ENCODE assay signal across 29 mouse cellular contexts in genomic region chr8:90151477-90151876, GRCm38 (mm10).
DNase-seq lines count a peak whose midpoint lies in the region; ATAC-seq lines count a peak whose summit lies in the region.
"Had no signal": no experiment of that assay in that cellular context is flagged by ENCODE, and none has a peak within 500 bp of the region (broad histone marks: within the 10 kb centered on the region; RNA-seq: fewer than 3 reads in every experiment).

No protein-coding gene starts in this region.

- H3K27me3 ChIP-seq in heart, embryonic 11.5 days (ENCODE audit: control insufficient read depth, insufficient read depth, low read length), result no peaks in the 10 kb centered on the region
- H3K27me3 ChIP-seq in forebrain, embryonic 16.5 days (replicated peaks; ENCODE audit: control insufficient read depth, insufficient read depth, low read length), result no peaks in the 10 kb centered on the region; the same call in 1 of the 2 replicates
- H3K27me3 ChIP-seq: CH12.LX; embryonic facial prominence, embryonic 15.5 days; heart, embryonic 15.5 days; hindbrain, embryonic 13.5 days; liver, embryonic 12.5 days; midbrain, embryonic 13.5 days; stomach, embryonic 15.5 days had no signal

- DNase-seq in heart, adult 11 months, result peak; percentile 56
- peak; percentile 46 for DNase-seq in cerebellum, adult 8-10 months
- peak; percentile 74 to 79 for DNase-seq in cerebellum, postnatal 25 days
- no peak for DNase-seq in thymus, adult 18-20 months
- no peak for DNase-seq in frontal cortex, postnatal 10 days (ENCODE audit: low spot score in 2 of 2)
- DNase-seq: adrenal gland, postnatal 10 days; heart, postnatal 36 days; kidney, adult 9 months; kidney, postnatal 25 days; liver, postnatal 0 days; right cerebral cortex, postnatal 25 days; thymus, postnatal 14 days had no signal

- no peak overlapping the region for H3K4me2 ChIP-seq in heart, embryonic 11.5 days
- H3K4me2 ChIP-seq in forebrain, embryonic 16.5 days (ENCODE audit: low read length), result no peak overlapping the region
- H3K4me2 ChIP-seq: embryonic facial prominence, embryonic 15.5 days; heart, embryonic 15.5 days; hindbrain, embryonic 13.5 days; liver, embryonic 12.5 days; midbrain, embryonic 13.5 days; stomach, embryonic 15.5 days had no signal

- no peaks in the 10 kb centered on the region for H3K4me1 ChIP-seq in heart, embryonic 11.5 days (ENCODE audit: control insufficient read depth, insufficient read depth, low read length)
- H3K4me1 ChIP-seq in forebrain, embryonic 16.5 days (replicated peaks; ENCODE audit: control insufficient read depth, insufficient read depth, low read length), result no peaks in the 10 kb centered on the region; the same call in 1 of the 2 replicates
- H3K4me1 ChIP-seq: embryonic facial prominence, embryonic 15.5 days; heart, embryonic 15.5 days; liver, embryonic 12.5 days; stomach, embryonic 15.5 days had no signal

- no peak for ATAC-seq in heart, embryonic 11.5 days (replicated peaks; ENCODE audit: insufficient number of reproducible peaks, low FRiP score, low TSS enrichment)
- peak; percentile 72 for ATAC-seq in cerebellum, adult (ENCODE audit: insufficient number of reproducible peaks, low FRiP score, low TSS enrichment)
- ATAC-seq in forebrain, embryonic 16.5 days, result no peak
- ATAC-seq: activated CD4-positive, CD25-positive, alpha-beta regulatory T cell, adult 4 months; forebrain, embryonic 14.5 days; intestine, postnatal 0 days; liver, embryonic 12.5 days; liver, postnatal 0 days; midbrain, embryonic 13.5 days had no signal

- H3K9ac ChIP-seq in heart, embryonic 11.5 days (ENCODE audit: low read depth, low read length), result no peak overlapping the region
- H3K9ac ChIP-seq in forebrain, embryonic 16.5 days (replicated peaks; ENCODE audit: low read depth, low read length), result no peak overlapping the region
- H3K9ac ChIP-seq: embryonic facial prominence, embryonic 15.5 days; heart, embryonic 15.5 days; hindbrain, embryonic 13.5 days; liver, embryonic 12.5 days; liver, postnatal 0 days; midbrain, embryonic 13.5 days; stomach, embryonic 15.5 days had no signal

- no peak overlapping the region for H3K27ac ChIP-seq in heart, embryonic 11.5 days (ENCODE audit: low read depth, low read length)
- H3K27ac ChIP-seq in forebrain, embryonic 16.5 days (ENCODE audit: low read length), result no peak overlapping the region
- H3K27ac ChIP-seq: embryonic facial prominence, embryonic 10.5 days; embryonic facial prominence, embryonic 15.5 days; heart, embryonic 15.5 days; hindbrain, embryonic 13.5 days; layer of hippocampus, adult 2 months; left cerebral cortex, adult 2 months; liver, embryonic 12.5 days; macrophage; midbrain, embryonic 13.5 days; stomach, embryonic 15.5 days had no signal

- WGBS in heart, embryonic 11.5 days (ENCODE audit: insufficient replicate concordance), result 84% methylated on average over 5 of the region's 5 CpGs
- 70% methylated on average over 5 of the region's 5 CpGs for WGBS in forebrain, embryonic 16.5 days

- H3K36me3 ChIP-seq in heart, embryonic 11.5 days (ENCODE audit: control insufficient read depth, insufficient read depth, low read length), result no peaks in the 10 kb centered on the region
- no peaks in the 10 kb centered on the region for H3K36me3 ChIP-seq in forebrain, embryonic 16.5 days (ENCODE audit: control insufficient read depth, insufficient read depth)
- H3K36me3 ChIP-seq: embryonic facial prominence, embryonic 10.5 days; embryonic facial prominence, embryonic 15.5 days; heart, embryonic 15.5 days; hindbrain, embryonic 13.5 days; liver, embryonic 12.5 days; midbrain, embryonic 13.5 days; stomach, embryonic 15.5 days had no signal

- H3K9me3 ChIP-seq in heart, embryonic 11.5 days (replicated peaks; ENCODE audit: control insufficient read depth, low read length), result no peaks in the 10 kb centered on the region
- H3K9me3 ChIP-seq in forebrain, embryonic 16.5 days (ENCODE audit: control insufficient read depth, low read length), result no peaks in the 10 kb centered on the region
- H3K9me3 ChIP-seq: embryonic facial prominence, embryonic 10.5 days; embryonic facial prominence, embryonic 15.5 days; heart, embryonic 15.5 days; hindbrain, embryonic 13.5 days; liver, embryonic 12.5 days; midbrain, embryonic 13.5 days; stomach, embryonic 15.5 days had no signal

- H3K4me3 ChIP-seq in heart, embryonic 11.5 days (ENCODE audit: low read depth, low read length), result no peak overlapping the region
- no peak overlapping the region for H3K4me3 ChIP-seq in forebrain, embryonic 16.5 days (replicated peaks; ENCODE audit: low read length)
- H3K4me3 ChIP-seq: embryonic facial prominence, embryonic 10.5 days; embryonic facial prominence, embryonic 15.5 days; heart, embryonic 15.5 days; hindbrain, embryonic 13.5 days; layer of hippocampus, adult 2 months; left cerebral cortex, adult 2 months; liver, embryonic 12.5 days; midbrain, embryonic 13.5 days; stomach, embryonic 15.5 days had no signal

Comparison
In these comparisons a context has a peak if more than half of its experiments do, and no peak if none do; other contexts are left out.
1. DNase-seq: peak in heart, adult 11 months (single experiment), cerebellum, adult 8-10 months (single experiment) and cerebellum, postnatal 25 days (2 of 2); none in thymus, adult 18-20 months (0 of 2) and frontal cortex, postnatal 10 days (0 of 2).